Mouse (Mus musculus) brain, adult 2 months (tissue): ENCODE results near the gene Slc25a22.

Experiments
- DNase-seq: peaks from one replicate; pipeline ENCODE4 v3.0.0; 2011; ENCODE audit warnings: low read depth, low spot score

Gene Slc25a22

DNA sequence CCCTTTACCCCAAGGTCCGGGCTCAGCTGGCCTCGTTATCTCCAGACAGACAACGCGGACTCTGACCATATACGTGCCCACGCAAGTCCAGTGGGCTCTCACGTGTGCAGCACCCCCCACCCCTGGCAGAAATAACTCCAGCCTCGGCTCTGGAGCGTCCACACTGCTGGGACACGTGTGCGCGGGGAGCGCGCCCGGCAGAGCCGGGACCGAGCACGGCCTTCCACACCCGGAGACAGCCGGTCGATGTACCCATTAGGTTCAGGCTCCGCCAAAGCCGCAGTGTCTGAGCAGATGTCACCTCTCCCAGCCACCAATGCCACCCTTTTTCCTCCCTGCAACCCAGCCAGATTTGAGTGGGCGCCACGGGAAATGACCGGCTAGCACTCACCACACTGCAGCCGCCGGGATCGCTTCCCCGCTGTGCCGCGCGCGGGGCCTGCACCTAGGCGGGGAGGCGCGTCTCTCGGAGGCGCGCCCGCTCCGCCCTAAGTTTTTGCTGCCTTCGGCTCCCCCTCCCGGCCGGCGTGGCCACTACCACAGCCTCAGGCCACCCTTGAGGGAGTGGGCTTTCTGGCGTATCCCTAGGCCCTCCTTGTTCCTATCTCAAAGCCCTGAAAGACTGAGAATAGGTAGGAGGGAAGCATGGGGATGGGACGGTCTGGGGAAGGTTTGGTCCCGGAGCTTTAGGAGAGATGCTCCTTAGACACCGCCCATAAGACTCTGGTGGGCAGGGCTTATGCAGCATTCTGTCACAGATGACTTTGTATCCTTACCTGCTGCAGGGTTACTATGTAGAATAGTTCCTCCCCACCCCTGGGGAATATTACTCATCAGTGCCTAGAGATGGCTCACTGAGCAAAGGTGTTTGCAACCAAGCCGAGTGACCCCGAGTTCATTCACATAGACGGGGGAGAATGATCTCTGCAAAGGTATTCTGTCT, at the start of gene Slc25a22:
Gene Slc25a22 (minus strand): TSS at position 715 of the 943 bp plus-strand sequence.
- DNase-seq = peak; percentile 89

DNA sequence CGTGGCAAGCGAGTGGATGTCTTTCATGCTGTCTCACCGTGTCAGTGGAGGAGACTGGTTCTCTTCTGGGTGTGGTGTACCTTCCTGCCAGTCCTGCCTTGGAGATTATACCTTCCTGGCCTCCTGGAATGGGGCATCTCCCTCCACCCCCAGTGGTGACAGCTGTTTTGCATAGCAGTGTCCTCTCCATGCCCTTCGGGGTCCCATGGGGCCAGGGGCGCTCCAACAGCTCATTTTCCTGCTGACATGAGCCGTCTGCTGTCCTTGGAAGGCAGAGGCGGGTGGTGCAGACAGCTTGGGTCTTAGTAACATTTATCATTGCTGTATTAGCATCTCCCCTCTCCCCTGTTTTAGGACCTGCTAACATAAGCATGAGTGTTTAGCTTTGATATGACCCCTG, 49.4 kb upstream of the Slc25a22 start:
- DNase-seq = no peak

DNA sequence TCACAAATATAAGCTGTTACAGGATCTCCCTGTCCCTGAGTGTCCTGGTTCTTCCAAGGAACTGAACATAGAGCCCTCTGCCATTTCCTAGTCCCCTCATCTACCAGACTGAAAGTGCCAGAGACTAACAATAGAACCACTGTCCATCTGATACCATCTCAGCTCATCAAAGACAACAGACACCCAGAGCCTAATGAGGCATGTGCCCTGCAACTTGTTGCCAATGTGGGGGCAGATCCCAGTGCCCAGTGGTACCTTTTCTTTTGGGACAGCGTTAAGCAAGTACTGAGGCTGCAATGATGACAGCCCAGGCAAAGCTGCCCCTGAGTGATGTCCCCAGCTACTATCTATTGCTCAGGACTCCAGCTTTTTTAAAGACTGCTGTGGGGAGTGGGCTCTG, 48.5 kb upstream of the Slc25a22 start:
- peak; percentile 48 for DNase-seq

DNA sequence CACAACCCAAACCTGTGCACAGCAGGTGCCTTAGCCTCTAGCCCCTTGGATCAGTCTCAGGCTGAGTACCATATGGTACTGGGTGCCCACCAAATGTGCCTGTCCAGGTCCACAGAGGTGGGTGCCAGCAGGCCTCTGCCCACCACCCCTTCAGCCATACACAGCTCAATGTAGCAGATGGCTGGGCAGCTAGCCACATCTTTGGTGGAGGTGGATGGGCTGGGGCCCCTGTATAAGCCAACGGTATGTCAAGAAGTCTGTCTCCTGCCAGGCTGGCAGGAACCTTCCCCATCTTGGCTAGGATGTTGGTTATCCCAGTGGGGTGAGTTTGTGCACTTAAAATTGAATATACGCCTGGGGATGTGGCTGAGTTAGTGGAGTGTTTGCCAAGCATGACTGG, 47.9 kb upstream of the Slc25a22 start:
- DNase-seq = peak; percentile 97

DNA sequence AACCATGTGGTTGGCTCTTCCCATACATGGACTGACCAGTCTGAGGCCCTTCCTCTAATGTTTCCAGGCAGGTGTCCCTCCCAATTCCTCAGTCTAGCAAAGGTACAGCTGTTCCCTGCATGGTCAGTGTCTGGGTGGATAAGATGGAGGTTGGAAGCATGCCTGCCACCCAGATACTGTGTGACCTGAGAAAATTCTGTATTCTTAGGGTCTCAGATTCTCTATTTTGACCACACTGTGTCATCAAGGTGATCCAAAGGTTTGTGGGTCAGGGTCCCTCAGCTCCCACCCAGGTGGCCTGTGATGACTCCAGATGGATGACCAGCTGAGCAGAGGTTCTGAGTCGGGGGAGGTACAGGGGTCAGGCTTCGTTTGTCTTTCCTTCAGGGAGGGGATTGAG, 47.5 kb upstream of the Slc25a22 start:
- peak; percentile 44 for DNase-seq

DNA sequence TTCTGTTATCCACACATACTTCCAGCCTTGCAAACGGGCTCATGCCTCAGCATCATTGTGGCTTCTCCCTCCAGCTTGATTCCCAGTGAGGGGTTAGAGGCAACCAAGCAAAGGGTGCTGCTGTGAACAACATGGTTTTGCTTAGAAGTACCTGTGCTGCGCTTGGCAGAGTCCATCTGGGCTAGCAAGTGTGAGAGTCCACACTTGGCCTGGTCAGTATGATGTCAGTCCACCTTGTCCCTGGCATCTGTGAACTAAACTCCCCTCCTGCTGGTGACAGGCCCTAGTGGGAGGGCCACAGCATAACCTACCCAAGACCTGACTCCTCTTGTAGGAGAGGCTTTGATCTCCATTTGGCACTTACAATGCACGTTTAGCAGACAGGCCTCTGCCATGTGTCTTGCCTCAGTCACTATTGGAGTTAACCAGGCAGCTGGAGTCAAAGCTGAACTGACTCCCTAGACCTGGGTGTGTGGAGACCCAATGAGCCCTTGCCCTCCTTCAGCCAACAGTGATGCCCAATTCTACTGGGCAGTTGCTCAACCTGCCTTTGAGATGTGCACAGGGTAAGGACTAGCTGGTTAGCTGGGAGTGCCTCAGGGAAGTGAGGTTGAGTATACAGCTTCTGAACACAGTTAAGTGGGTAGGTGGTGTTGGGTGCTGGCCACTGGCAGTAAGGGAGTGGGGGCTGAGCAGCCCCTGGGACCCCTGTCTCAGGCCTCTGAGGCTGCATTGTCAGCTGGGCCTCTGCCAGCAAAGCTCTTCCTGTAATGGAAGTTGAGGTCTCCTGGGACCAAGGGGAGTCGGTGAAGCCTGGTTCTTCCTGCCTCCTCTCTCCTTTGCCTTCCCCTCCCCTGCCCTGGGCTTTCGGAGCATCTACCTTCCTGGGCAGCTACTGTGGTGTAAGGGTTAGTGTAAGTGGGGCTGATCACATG, 46.8 kb upstream of the Slc25a22 start:
- peak; percentile 72 for DNase-seq

DNA sequence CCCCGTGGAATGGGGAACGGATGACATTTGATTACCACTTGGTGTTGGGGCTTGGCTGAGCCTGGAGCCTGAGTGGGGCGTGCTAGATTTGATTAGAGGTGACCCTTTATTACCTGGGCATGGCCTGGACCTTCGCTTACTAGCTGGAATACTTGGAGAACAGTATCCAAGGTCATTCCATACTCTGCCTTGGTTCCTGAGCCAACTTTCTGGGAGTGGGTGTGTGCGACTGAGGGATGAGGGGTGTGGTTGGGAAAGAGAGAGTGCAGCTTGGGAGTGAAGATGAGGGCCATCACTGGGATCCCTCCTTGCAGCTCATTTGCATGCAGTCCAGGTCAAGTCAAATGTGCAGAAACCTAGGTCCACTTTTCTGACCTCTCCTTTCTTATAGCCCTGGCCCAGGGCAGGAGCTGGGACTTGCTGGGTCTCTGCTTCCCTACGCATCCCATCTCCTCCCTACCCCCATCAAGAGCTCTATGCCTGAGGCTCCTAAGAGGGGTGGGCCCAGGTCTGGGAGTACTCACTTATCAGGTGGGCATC, 45.5 kb upstream of the Slc25a22 start:
- no peak for DNase-seq

DNA sequence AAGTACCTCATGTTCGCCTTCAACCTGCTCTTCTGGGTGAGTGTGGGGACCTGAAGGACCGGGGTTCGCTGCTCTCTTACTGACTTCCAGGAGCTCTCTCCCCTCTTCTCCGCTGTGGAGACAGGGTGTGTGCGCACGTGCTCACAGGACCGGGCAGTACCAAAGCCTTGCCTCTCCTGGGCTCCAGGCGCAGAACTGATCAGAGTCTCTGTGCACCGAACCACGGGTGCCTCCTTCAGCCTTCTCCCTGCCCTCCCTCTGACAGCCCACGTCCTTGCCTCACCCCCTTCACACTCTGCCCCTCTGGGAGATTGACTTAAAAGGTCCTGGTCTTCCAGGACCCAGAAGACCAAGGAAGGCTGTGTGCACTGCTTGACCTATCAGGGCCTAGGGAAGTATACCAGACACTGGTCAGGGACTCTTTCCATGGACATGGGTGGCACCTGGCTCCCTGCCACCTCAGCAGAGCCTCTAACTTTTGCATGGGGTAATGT, 44.9 kb upstream of the Slc25a22 start:
- peak; percentile 43 for DNase-seq

DNA sequence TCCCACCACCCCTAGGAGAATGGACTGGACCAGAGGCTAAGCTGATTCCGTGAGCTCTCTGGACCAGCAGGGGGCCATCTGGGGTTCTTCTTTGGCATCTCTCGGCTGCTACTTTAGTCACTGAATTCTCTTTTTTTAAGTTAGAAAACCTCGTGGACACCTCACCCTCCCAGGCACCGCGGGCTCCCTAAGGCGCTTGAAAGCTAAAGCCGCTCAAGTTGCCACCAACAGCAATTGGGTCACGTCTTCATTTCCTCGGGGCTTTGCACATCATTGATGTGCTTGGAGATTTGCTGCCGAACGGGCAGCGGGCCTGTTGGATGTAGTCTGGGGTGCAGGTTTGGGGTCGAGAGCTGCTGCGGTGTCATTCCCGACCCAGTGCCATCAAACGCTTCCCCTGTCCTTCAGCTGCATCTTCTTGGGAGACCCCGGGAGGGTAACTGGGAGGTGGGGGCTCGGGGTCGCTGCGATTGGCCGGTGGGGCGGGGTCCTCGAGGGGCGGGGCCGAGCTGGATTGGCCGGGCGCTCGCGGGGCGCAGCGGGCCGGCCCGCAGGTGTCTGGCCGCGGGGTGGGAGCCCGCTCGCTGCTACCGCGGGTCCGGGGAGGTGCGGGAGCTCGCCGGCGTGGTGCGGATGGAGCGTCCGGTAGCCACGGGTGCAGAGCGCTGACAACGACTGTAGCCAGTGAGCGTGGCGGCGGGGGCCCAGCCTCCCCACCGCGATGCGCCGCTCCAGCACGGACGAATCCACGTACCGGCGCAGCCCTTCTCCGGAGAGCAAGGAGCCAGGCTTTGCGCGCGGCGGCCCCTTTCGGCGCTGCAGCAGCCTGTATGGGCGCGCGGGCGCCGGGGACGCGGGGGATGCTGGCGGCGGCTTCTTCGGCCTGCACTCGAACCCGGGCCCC, 44.1 kb upstream of the Slc25a22 start:
- DNase-seq = peak; percentile 82

DNA sequence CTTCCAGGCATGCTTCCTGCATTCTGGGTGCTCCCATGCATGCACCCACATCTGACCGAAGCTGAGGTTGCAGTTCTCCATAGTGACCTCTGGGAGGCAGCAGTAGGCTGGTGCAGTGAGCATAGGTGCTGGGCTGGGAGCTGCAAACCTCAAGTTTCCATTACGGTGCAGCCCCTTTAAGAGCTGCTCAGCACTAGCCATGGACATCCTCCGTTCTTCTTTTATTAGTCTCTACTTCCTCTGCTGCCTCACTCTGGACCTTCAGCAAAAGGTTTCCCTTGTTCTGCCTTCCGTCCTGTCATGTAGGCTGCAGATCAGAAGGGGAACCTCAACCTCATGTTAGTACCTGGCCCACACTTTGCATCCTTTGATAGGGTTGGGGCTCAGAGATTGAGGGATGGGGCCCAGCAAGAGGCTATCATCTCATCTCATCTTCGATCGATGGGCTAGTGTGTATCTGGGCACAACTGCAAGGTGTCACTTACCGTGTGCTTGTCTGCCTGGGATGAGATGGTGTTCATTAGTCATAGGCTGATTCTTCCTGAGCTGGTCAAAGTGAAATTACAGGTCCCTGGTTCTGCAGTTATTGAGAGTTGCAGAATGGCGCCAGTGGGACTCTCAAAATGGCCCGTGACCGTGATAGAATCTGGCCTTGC, 43.3 kb upstream of the Slc25a22 start:
- DNase-seq = peak; percentile 96

DNA sequence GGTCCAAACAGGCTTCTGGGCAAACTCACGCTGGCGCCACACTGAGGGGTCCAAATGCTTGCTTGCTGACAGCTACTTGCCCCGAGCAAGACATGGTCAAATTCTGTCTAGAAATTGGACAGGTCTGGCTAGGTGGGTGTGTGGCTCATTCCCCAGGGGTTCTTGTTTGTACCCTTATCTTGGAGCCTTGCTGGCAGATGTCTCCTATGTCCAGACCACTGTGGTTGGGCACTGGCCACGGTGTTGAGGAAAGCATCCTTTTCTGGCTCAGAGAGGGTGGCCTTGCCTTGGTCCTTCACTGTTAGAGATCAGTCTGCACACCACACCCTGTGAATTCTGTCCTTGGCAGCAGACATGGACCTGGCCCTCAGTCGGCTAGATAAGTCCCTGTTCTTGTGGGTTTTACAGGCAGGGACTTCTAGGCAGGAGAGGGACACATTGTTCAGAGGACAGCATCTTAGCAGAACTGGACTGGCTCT, 40.6 kb upstream of the Slc25a22 start:
- no peak for DNase-seq

DNA sequence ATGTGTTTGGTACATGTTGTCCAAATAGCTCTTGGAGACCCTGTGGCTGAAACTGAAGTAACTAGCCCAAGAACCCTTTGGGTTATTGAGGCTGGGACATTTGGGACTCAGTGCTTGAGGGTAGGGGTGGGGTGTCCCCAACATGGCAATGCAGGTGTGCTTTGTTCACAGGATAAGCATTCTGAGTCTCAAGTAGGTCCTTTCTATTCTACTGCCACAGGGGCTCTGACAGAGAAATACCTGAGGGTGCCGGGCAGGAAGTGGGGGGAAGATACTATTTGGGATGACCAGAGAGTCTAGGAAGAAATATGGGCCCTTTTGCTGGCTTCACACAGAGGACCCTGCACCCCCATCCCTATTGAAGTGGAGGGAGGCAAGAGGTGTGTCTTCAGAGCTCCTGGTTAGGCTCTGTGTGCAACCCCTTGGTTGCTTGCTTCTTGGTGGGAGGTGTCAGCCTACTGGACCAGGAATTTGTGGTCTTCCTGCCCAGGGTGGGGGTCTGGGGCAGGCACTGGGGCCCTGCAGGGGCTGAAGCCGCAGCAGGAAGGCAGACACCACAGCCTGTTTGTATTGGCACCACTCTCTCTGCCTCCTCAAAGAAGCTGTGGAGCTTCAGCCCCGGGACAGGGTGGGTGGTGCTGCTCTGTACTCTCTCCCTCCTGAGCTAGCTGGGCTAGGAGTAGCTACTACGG, 40.0 kb upstream of the Slc25a22 start:
- DNase-seq = no peak

DNA sequence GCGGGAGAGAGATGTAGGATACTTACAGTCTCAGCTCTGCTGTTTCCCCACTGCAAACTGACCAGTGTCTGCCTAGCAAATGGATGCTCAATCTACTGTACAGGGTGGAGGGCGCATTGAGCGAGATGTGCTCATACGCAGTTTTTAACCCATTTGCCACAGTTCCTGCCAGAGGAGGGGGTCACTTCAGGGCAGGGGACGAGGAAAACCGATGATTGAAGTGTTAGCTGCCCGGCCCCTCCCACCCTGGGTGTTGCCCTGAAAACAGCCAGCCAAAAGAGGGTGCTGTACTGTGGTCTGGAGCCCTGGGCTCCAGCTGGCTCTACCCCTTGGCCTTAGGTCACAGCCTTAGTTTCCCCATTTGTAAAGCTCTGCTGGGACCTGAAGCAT, 39.3 kb upstream of the Slc25a22 start:
- no peak for DNase-seq

DNA sequence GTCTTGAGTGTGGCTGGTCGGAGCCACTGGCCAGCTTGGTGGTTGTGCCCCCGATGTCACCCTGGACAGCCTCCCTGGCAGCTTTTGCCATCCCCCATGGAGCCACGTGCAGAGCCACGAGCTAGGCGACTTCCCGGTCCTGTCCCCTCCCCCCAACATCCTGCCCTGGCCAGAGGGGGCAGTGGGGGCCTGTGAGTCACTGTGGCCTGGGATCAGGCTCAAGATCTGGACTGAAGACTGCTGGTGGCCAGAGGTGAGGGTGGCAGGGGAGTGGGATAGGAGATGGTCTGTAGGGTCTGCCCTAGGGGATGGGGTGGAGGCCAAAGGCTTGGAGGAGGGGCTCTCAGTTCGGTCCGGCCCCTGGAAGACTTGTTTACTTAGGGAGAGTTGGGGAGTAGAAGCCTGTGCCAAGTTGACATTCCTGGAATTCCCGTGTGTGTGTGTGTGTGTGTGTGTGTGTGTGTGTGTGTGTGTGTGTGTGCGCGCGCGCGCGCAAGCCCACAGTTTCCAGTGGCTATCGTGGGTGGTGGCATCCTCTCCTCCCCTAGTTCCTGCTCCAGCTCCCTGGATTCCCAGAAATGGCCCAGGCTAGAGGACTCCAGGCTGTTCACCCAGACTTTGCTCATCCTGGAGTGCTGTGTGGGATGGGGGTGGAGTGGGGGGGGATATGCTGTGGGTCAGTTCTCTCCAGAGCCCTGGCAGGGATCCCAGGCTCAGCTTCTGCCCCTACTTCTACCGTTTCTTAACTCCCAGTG, 38.7 kb upstream of the Slc25a22 start:
- peak; percentile 62 for DNase-seq

DNA sequence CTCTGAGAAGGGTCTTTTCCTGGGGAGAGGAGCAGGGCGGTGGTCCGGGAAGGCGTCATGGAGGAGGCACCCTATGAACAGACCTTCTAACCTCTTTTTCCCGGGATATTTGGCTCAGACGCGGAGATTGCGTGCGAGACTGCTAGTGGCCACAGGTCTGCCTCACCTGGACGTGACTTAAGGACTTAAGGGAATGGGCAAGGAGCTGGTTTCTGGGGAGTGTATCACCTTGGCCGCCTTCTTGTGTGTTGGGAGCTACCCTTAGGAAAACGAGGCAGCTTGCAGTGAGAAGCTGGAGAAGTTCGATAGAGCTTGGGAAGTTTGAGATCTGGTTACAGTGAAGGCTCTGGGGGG, 38.1 kb upstream of the Slc25a22 start:
- no peak for DNase-seq

DNA sequence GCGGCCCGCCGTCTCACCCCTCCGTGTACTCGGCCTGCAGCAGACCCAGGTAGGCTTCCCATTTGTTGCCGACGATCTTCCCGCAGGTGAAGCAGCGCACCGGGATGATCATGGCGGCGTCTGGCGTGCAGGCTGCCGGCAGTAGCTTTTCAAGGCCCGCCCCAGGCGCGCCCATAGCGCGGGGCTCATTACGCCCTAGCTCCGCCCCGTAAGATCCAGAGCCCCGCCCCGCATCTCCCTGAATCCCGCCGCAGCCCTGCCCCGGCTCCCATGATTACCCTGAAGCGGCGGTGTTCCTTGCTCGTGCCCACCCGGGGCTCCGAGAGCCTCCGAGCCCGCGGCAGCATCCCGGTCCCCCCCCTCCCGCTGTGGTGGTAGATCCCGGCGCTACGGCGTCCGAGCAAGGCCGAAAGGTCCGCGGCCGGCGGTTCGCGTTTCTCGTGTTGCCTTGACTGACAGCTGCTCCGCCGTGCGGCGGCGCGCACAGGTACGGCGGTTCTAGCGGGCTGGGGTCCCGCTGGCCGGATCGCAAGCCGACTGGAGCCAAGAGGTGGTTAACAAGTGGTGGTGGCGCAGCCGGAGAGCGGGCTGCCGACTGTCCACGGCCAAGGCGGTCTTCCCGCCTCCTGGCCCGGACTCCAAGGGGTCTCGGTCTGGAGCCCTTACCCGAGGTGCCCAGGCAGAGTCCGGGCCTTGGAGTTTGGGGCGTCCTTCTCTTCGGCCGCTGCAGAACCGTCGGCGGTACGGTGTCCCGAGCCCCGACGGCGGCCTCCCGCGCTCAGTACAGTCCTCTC, 37.5 kb upstream of the Slc25a22 start, which contains the start of the genes Polr2l and Tspan4:
Gene Polr2l (minus strand): TSS at position 122 of the 794 bp plus-strand sequence.
Gene Tspan4 (plus strand): TSS at position 230 of the 794 bp plus-strand sequence.
- DNase-seq = peak; percentile 94

DNA sequence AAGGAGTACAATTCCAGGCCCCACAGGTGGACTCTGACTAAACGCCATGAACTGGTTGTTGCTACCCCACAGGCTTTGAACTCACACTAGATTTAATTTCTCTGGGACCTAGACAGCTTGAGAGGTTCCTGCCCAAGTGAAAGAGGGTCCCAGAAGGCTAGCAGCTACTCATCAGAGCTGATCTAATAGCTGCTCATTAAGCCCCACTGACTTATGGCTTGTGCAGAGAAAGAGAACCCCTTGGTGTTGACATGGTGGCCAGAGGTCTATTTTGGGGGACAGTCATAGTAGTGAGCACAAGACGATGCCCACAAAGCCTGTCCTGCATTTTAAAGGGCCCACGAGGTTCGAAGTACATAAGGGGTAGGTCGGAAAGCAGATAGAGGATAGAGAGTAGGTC, 36.5 kb upstream of the Slc25a22 start:
- no peak for DNase-seq

DNA sequence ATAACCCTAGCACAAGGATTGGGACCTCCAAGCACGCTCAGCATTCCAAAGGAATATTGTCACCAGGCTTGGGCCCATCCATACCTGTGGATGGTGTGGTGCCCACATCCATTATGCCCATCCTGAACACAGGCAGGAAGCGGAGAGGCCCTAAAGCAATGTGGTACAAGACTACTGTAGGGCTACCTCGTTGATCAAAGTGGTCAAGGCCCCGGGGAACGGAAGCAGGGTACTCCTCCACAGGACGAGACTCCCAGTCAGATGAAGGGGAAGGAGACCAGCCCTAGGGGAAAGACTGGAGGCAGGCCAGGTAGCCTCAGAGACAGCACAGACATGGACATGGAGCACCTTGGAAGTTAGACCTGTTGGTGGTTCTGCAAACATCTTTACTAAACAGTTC, 35.1 kb upstream of the Slc25a22 start:
- DNase-seq = no peak
